Mouse (Mus musculus): ENCODE results near the gene Ttc25. TPM values are rescaled to one million over a fixed set of nuclear protein-coding genes. Genes with fewer than 3 reads are reported as not detected.
A peak's percentile ranks its signal among the peaks of the same experiment; 100 is the strongest.

Ttc25 gene
- polyA plus RNA-seq, 1 experiment, result 0.04 TPM

DNA sequence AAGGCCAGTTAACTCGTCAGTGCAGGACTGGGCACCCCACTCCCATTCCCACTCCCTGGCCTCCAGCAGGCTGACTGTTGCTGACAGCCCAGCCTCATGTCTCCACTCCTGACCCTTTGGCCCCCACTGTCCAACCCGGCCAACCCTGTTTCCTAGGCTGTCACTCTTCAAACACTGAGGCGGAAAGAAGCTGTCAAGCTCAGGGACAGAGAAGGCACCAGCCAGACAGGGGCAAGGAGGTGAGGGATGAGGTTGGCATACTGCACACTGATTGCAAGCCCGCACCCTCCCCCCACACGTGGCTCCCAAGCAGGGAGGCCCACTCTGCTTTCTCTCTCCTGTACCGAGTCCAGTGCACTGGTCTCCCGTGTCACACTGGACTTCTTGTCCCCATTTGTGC lies 26.2 kb upstream of the Ttc25 start:
- Histone ChIP-seq H3K27ac (ENCODE audit: insufficient read depth, low read length) (no peak overlapping the region), H3K27me3 (ENCODE audit: control insufficient read depth, insufficient read depth, low read length) (no peaks in the 10 kb centered on the region), H3K36me3 (ENCODE audit: control insufficient read depth, insufficient read depth, low read length) (peaks cover 52% of the 10 kb centered on the region), H3K4me3 (ENCODE audit: extremely low read depth, insufficient read depth, insufficient read length) (no peak overlapping the region), H3K4me1 (ENCODE audit: control insufficient read depth, insufficient read depth, insufficient read length) (no peaks in the 10 kb centered on the region)
- 92% methylated on average over 7 of the region's 7 CpGs for WGBS
- TF ChIP-seq CTCF (IDR thresholded peaks at IDR 0.05; ENCODE audit: extremely low read depth, insufficient read depth, insufficient read length, insufficient replicate concordance) (no peak), POLR2A (IDR thresholded peaks at IDR 0.05; ENCODE audit: low read depth, low read length) (no peak)
- no peak for DNase-seq (ENCODE audit: low read depth in 1 of 2, low spot score in 2 of 2)

GRCm38 (mm10) chr11:100520838-100521237 lies 24.6 kb upstream of the Ttc25 start:
- Histone ChIP-seq H3K27ac (ENCODE audit: insufficient read depth, low read length) (no peak overlapping the region), H3K4me1 (ENCODE audit: control insufficient read depth, insufficient read depth, insufficient read length) (no peaks in the 10 kb centered on the region), H3K4me3 (ENCODE audit: extremely low read depth, insufficient read depth, insufficient read length) (no peak overlapping the region), H3K36me3 (ENCODE audit: control insufficient read depth, insufficient read depth, low read length) (peaks cover 40% of the 10 kb centered on the region), H3K27me3 (ENCODE audit: control insufficient read depth, insufficient read depth, low read length) (no peaks in the 10 kb centered on the region)
- WGBS, result 91% methylated on average over 15 of the region's 15 CpGs
- DNase-seq (ENCODE audit: low read depth in 1 of 2, low spot score in 2 of 2), result no peak
- TF ChIP-seq POLR2A (IDR thresholded peaks at IDR 0.05; ENCODE audit: low read depth, low read length), result no peak
- TF ChIP-seq CTCF (IDR thresholded peaks at IDR 0.05; ENCODE audit: extremely low read depth, insufficient read depth, insufficient read length, insufficient replicate concordance), result no peak

DNA sequence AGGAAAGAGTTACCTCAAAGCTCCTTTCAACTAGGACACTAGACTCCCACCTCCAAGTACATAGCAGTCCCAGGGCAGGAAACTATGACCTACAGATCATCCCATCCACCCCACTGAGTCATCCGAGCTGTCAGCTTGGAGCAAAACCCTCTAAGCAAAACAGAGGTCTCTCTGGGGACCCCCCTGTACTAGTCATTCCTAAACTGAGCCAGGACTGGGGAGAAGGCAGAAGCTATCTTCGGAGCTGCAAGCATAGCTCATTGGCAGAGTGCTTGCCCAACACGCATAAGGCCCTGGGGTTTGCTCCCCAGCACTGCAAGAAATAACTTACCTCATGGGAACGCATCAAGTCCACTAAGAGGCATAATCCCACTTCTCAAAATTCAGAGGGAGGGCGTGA lies 21.0 kb upstream of the Ttc25 start:
- no peak overlapping the region for H3K27ac ChIP-seq (ENCODE audit: insufficient read depth, low read length)
- no peak for DNase-seq (ENCODE audit: low read depth in 1 of 2, low spot score in 2 of 2)
- peaks cover 3% of the 10 kb centered on the region; the same call in 1 of the 2 replicates for H3K4me1 ChIP-seq (ENCODE audit: control insufficient read depth, insufficient read depth, insufficient read length)
- H3K4me3 ChIP-seq (ENCODE audit: extremely low read depth, insufficient read depth, insufficient read length), result no peak overlapping the region
- 92% methylated on average over 5 of the region's 5 CpGs for WGBS
- peaks cover 21% of the 10 kb centered on the region for H3K36me3 ChIP-seq (ENCODE audit: control insufficient read depth, insufficient read depth, low read length)
- H3K27me3 ChIP-seq (ENCODE audit: control insufficient read depth, insufficient read depth, low read length), result no peaks in the 10 kb centered on the region
- TF ChIP-seq POLR2A (IDR thresholded peaks at IDR 0.05; ENCODE audit: low read depth, low read length) (no peak), CTCF (IDR thresholded peaks at IDR 0.05; ENCODE audit: extremely low read depth, insufficient read depth, insufficient read length, insufficient replicate concordance) (no peak)

DNA sequence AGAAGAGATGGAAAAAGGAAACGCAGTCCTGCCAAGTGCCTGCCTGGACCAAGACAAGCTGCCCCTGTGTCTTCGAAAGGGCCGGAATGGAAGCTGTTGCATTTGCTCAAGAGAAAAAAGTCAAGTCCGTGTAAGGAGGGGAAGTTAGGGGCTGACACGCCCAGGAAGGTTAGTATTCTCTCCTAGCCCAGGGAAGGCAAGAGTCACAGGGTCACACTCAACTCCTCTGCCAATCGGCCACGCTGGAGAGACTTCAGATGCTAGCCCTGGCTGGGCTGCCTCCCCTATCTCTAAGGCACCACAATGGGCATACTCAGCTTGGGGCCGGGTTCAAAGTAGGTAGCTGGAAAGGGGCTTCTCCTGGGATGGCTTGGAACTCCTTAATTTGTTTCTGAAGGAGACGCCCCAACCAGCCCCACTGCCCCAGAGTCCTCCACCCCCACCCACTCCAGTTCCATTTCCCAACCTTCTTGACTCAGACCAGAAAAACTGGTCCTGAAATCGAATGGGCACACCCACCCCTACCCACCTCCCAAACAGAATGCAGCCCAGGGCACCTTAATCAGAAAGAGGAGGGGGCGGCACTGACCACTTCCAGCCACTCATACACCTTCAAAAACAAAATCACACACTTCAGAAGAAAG lies 20.3 kb upstream of the Ttc25 start:
- no peak overlapping the region for H3K4me3 ChIP-seq (ENCODE audit: extremely low read depth, insufficient read depth, insufficient read length)
- no peak for DNase-seq (ENCODE audit: low read depth in 1 of 2, low spot score in 2 of 2)
- 61% methylated on average over 11 of the region's 11 CpGs for WGBS
- H3K27me3 ChIP-seq (ENCODE audit: control insufficient read depth, insufficient read depth, low read length), result no peaks in the 10 kb centered on the region
- H3K27ac ChIP-seq (ENCODE audit: insufficient read depth, low read length), result no peak overlapping the region
- peaks cover 3% of the 10 kb centered on the region; the same call in 1 of the 2 replicates for H3K4me1 ChIP-seq (ENCODE audit: control insufficient read depth, insufficient read depth, insufficient read length)
- no peak for TF ChIP-seq POLR2A (IDR thresholded peaks at IDR 0.05; ENCODE audit: low read depth, low read length)
- TF ChIP-seq CTCF (IDR thresholded peaks at IDR 0.05; ENCODE audit: extremely low read depth, insufficient read depth, insufficient read length, insufficient replicate concordance), result no peak
- H3K36me3 ChIP-seq (ENCODE audit: control insufficient read depth, insufficient read depth, low read length), result peaks cover 21% of the 10 kb centered on the region

DNA sequence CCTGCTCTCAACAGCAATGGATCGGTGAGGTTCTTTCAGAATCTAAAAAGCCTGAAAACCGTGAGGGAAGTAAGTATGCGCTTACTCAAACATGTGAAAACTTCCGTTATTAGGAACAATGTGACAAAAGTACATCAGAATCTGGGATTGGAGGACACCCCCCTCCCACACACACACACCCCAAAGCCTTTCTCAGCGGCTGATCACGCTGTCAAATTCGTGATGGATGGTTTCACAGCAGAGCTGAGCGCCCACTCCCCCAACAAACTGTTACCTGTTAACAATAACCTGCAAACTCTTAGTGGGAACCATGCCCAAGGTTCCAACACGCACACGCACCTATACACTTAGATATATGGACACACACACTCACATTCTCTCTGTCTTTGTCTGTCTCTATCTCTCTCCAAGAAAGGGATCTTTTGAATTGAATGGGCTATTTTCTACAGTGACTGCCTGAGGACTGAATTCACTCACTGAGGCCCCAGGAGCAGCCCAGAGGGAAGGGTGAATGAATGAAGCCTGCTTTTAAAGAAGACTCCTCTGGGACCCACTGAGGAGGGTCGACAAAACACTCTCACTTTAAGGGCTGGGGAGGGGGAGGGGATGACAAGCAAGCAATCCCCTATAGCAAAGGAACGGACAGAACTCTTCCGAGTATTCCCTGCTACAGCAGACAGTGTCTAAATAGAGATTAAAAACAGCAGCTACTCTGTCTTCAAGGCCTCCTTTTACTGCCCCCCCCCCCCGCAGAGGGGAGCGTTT lies 19.2 kb upstream of the Ttc25 start:
- Histone ChIP-seq H3K4me3 (ENCODE audit: extremely low read depth, insufficient read depth, insufficient read length) (no peak overlapping the region), H3K27me3 (ENCODE audit: control insufficient read depth, insufficient read depth, low read length) (no peaks in the 10 kb centered on the region), H3K27ac (ENCODE audit: insufficient read depth, low read length) (no peak overlapping the region), H3K36me3 (ENCODE audit: control insufficient read depth, insufficient read depth, low read length) (peaks cover 16% of the 10 kb centered on the region), H3K4me1 (ENCODE audit: control insufficient read depth, insufficient read depth, insufficient read length) (peaks cover 3% of the 10 kb centered on the region; the same call in 1 of the 2 replicates)
- 66% methylated on average over 15 of the region's 15 CpGs for WGBS
- DNase-seq (ENCODE audit: low read depth in 1 of 2, low spot score in 2 of 2), result no peak
- TF ChIP-seq POLR2A (IDR thresholded peaks at IDR 0.05; ENCODE audit: low read depth, low read length), result no peak
- no peak for TF ChIP-seq CTCF (IDR thresholded peaks at IDR 0.05; ENCODE audit: extremely low read depth, insufficient read depth, insufficient read length, insufficient replicate concordance)

DNA sequence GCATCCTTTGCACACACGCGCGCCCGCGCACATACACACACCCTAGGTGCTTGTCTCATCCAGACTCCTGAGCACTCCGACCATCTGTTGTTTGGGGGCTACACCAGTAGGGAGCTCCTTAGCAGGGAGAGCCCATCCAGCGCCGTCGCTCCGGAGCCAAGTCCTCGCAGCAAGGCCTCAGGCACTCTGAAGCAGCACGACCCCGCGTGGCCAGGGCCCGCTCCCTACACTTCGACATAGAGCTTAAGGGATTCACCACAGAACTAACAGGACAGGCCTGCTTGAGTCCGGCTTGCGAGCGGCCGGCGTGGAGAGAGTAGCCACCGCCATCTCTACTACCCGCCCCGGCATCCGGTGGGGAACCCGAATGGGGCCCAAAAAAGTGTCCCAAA lies 18.3 kb upstream of the Ttc25 start:
- Histone ChIP-seq H3K27ac (ENCODE audit: insufficient read depth, low read length) (peak overlapping the region; percentile 89), H3K4me3 (ENCODE audit: extremely low read depth, insufficient read depth, insufficient read length) (peak overlapping the region; percentile 95), H3K4me1 (ENCODE audit: control insufficient read depth, insufficient read depth, insufficient read length) (peaks cover 3% of the 10 kb centered on the region; the same call in 1 of the 2 replicates), H3K27me3 (ENCODE audit: control insufficient read depth, insufficient read depth, low read length) (no peaks in the 10 kb centered on the region), H3K36me3 (ENCODE audit: control insufficient read depth, insufficient read depth, low read length) (peaks cover 10% of the 10 kb centered on the region)
- DNase-seq (ENCODE audit: low read depth in 1 of 2, low spot score in 2 of 2), result peak; percentile 23 to 48
- TF ChIP-seq CTCF (IDR thresholded peaks at IDR 0.05; ENCODE audit: extremely low read depth, insufficient read depth, insufficient read length, insufficient replicate concordance) (no peak), POLR2A (IDR thresholded peaks at IDR 0.05; ENCODE audit: low read depth, low read length) (no peak)
- 1% methylated on average over 26 of the region's 26 CpGs for WGBS
